Mouse (Mus musculus) cerebellum, adult 9-10 months (tissue): ENCODE measurements at regions not wholly inside any gene's neighbourhood (a gene's known extent, or its start where the extent isn't known, plus 50 kb on each side); places are given as distances from the start of the nearest gene placed in this dataset.

ENCODE experiments used
- DNase-seq: peaks from one replicate; pipeline ENCODE4 v3.0.0; 2022

- DNase-seq: no peak
Measured at GRCm38 (mm10) chr6:50976973-50977372, 322.7 kb upstream of the Npvf start.

GRCm38 (mm10) chr6:50977381-50977780, 323.1 kb upstream of the Npvf start:
- no peak for DNase-seq

GRCm38 (mm10) chr6:50978016-50978415, 323.8 kb upstream of the Npvf start:
- no peak for DNase-seq

- DNase-seq: no peak
Measured at GRCm38 (mm10) chr6:50978571-50978970, 324.3 kb upstream of the Npvf start.

- no peak for DNase-seq
Measured at GRCm38 (mm10) chr6:50979764-50980163, 325.5 kb upstream of the Npvf start.

DNA sequence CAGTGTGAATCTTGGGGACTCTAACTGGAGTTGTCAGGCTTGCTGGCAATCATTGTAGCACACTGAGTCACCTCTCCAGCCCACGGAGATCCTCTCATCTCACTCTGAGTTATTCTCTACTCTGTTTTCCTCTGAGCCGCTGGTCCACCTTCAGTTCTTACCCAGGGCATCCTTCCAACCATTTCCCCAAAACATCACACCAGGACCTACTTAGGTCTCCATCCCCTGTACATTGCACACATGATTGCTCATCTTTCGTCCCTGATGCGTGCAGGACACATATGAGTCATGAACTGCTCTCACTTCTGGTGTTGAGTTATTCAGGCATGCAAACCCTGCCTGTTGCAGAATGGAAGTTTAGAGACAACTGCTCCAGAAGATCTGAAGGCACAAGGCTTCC, 326.1 kb upstream of the Npvf start:
- no peak for DNase-seq

DNA sequence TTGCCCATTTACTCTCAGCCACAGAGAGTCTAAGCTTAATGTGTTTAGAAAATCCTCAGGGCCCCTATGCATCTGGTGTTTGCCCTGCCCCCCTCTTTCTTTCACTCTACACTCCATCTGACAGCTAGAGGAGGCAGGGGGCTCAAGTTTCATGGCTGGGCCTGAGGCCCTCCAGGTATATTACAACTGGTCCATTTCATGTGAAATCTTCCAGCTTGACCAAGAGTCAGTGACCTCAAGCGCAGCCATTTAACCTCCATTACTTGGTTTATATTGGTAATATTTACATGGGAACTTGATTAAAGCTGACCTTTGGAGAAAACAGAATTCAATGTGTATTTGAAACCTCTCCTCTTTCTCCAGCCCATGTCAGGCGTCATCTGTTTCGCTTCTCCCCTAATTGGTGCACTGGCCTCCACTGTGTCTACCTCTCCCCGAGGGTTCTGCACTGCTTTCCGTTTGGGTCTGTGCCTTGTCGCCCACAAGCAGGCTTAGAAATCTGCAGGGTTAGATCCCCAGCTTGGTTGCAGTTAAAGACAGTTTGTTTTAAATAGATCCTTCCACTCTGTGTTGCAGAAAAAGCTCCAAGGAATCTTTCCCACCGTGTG, 327.6 kb upstream of the Npvf start:
- DNase-seq: no peak

DNA sequence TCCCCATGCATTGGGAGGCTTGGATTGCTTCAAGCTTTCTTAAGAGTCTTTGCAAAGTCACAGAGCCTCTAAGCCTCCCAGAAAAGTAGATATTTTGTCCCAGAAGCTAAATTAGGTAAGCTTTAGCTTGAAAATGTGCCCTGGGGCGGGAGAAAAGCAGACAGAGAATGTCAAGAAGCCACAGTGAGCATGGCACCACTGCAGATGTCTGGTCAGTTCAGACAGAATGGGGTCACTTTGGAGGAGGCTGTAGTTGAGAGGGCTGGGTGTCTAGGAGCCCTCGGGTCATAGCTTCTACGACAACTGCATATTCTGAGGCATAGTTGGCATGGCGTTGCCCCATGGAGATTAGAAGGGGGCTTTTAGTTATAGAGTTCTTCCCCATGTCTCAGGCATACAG, 328.6 kb upstream of the Npvf start:
- no peak for DNase-seq

- DNase-seq: no peak
Measured at GRCm38 (mm10) chr6:50983511-50984099, 329.4 kb upstream of the Npvf start.

- no peak for DNase-seq
Measured at GRCm38 (mm10) chr6:50984157-50984905, 330.1 kb upstream of the Npvf start.

- no peak for DNase-seq
Measured at GRCm38 (mm10) chr6:50986270-50986924, 332.2 kb upstream of the Npvf start.

GRCm38 (mm10) chr6:50988561-50988960, 334.3 kb upstream of the Npvf start:
- no peak for DNase-seq

DNA sequence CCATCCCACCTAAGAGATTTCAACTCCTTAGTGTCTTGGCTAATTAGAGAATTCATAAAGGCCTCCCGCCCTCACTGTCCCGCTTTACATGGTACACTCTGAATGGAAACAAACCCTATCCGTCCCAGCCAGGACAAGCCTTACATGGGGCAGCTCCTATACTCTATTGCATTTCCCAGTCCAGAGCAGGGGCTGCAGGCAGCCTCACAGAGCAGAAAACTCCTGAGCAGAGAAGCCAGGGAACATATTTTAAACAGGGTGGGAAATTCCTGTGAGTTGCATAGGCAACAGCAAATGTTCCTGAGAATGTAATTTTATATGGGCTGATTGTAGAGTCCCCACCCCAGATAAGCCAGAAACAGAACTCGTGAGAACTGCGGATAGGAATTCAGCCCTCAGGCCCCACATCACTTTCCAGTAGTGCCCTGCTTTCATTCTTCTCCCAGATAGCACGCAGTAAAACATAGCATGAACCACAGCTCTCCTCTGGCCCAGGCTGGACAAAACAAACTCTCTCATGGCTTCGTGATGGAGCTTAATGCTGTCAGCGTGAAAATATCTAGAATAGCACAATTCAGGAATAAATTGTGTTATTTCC, 337.4 kb upstream of the Npvf start:
- no peak for DNase-seq

DNA sequence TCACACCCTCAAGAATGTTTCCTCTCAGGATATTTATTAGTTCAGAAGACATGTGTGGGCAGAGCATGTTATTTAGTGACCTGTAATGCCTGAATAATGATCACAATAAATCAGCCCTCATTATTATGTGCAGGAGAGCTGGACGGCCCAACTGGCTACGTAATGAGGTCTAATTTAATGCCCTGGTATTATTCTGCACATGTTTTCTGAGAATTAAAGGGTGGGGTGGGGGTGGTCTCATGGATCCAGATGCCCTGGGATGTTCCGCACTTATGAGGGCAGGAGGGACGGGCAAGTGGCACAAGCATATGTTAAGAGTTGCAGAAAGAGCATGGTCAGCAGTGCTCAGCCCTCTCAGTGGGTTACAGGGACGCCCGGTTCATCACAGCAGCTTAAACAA, 339.7 kb upstream of the Npvf start:
- DNase-seq: no peak

DNA sequence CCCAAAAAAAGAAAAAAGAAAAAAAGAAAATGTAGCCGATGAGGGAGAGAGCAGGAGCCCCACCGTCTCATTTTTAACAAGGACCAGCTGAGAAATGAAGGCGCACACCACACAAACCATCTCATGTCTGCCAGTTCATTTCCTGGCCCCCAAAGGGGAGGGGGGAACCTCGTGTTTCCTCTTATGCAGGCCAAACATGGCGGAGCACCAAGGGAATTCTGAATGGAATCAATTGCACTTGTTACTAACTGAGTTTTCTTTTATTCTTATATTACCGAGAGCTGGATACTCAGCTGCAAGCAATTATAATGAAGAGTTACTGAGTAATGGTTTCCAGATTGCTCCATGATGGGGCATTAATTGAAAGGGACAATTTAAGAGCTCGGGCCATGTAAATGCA, 348.5 kb upstream of the Npvf start:
- no peak for DNase-seq

DNA sequence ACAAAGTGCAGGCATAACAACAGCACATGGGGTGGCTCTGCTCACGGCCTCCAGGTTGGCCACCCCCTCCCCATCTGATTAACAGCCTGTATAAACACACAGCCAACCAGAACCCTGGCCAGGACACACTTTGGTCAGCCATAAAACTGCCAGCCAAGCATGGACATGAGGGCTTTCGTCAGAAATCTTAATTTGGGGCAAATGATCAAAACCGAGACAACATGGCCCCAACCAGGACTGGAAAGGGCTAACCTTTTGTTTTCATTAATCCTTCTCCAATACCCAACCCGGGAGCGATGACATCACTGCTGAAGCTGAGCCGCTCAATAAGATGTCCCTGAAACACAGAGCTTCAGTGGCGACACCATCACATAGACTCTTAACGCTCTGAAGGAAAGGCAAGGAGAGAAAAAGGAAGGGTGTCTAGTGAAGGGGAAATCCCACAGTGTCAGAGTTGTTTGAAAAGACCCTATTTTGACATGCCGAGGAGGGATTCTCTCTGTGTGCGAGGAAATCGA, 351.9 kb upstream of the Npvf start:
- no peak for DNase-seq

GRCm38 (mm10) chr6:51009526-51010340, 355.5 kb upstream of the Npvf start:
- no peak for DNase-seq

GRCm38 (mm10) chr6:51010536-51010935, 356.3 kb upstream of the Npvf start:
- no peak for DNase-seq

GRCm38 (mm10) chr6:51012086-51012830, 358.0 kb upstream of the Npvf start:
- no peak for DNase-seq

- DNase-seq: no peak
Measured at GRCm38 (mm10) chr6:51015735-51016134, 361.5 kb upstream of the Npvf start.

- no peak for DNase-seq
Measured at GRCm38 (mm10) chr6:51016441-51017070, 362.3 kb upstream of the Npvf start.
